Mouse (Mus musculus) gastrocnemius, postnatal 14 days (tissue): Measurements from ENCODE around the gene Gxylt2. TPM values are rescaled to one million over a fixed set of nuclear protein-coding genes. Genes with fewer than 3 reads are reported as not detected.
A peak's percentile ranks its signal among the peaks of the same experiment; 100 is the strongest.

Source experiments
- DNase-seq: peaks from one replicate; pipeline ENCODE4 v3.0.0; 2021; ENCODE audit warnings: mixed read lengths
- intact Hi-C: fragments of 180-260 bp; cut with DNase I; formaldehyde crosslinking; loops from one replicate; pipeline ENCODE4 v1.15.1; 2025; ENCODE audit warnings: low total_unique reads
- total RNA-seq, 2 experiments: library from RNA; stranded (reverse); gene quantifications; 2 replicates each; pipeline ENCODE4 v1.2.3; 2021

Gene Gxylt2
- total RNA-seq, 2 experiments from 2014 or later: 1.6 to 3.3 TPM

GRCm38 (mm10) chr6:100831751-100832150 is 127.2 kb downstream of the Gxylt2 start:
- no peak for DNase-seq
- intact Hi-C loops: no loop called here

GRCm38 (mm10) chr6:100833355-100833754 is 128.8 kb downstream of the Gxylt2 start, which contains the start of gene Ppp4r2:
TSS of gene Ppp4r2 (plus strand) at chr6:100833622.
- peak; percentile 92 for DNase-seq
- intact Hi-C loops: no loop called here

- intact Hi-C loops: no loop called here
- peak; percentile 42 for DNase-seq
These were observed 129.4 kb downstream of the Gxylt2 start for GRCm38 (mm10) chr6:100833811-100834481.

- no peak for DNase-seq
- intact Hi-C loops: no loop called here
These were observed 130.1 kb downstream of the Gxylt2 start for GRCm38 (mm10) chr6:100834489-100835160.

GRCm38 (mm10) chr6:100845058-100845457 is 140.5 kb downstream of the Gxylt2 start:
- intact Hi-C loops: no loop called here
- DNase-seq: no peak

DNA sequence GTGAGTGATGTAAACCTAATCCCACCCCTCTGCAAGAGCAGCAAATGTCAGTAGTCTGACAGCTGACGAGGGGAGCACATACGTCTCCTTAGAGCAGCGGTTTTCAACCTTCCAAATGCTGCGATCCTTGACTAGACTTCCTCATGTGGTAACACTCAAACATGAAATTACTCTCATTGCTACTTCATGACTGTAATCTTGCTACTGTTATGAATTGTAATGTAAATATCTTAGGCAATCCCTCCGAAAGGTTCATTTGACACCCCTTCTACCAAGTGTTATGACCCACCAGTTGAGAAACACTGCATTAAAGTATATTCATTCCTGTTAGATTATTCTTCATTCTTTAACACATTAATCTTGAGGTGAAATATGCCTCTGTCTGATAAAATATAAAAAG is 142.7 kb downstream of the Gxylt2 start:
- DNase-seq: no peak
- intact Hi-C loops: no loop called here

DNA sequence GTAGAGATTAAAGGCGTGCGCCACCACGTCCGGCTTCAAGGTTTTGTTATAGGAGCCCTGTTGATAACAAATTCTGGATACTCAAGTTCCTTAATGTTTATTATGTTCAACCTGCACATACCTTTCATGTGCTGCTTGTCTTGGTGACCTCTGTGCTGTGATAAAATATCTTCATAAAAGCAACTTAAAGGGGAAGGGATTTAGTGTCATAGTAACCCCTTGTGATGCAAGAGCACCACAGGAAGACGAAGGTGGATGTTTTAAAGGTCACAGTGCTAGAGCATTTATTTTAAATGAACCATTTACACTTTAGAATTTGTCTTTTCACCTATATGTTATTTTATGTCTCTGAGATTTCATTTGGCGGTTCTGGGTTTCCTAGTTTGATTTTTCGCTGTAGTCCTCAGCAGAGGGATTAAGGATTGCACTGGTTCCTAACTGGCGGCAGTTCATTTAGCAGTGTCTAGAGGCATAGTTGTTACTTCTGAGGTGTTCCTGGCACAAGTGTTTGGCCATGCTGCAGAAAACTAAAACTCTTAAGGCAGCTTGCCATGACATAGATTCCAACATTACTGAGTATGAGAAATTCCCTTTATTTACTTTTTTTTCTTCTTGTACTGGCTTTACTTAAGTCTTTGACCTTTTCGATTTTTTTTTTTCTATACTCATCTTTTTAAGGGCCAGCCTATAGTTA is 144.3 kb downstream of the Gxylt2 start:
- DNase-seq: no peak
- intact Hi-C loops: no loop called here

- intact Hi-C loops: no loop called here
- no peak for DNase-seq
These were observed 146.1 kb downstream of the Gxylt2 start for GRCm38 (mm10) chr6:100850671-100851081.

DNA sequence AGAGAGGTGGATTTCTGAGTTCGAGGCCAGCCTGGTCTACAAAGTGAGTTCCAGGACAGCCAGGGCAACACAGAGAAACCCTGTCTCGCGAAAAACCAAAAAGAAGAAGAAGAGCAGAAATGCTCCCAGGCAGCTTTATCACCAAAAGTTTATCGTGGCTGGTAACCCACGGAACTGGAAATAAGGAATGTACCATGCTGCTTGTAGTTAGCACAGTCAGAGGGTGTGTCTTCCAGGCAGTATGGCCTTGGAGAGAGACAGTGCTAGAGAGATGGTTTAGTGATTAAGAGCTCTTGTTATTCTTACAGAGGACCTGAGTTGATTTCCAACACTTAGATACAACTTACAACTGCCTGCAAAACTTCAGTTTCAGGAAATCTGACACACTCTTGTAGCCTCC is 146.5 kb downstream of the Gxylt2 start:
- no peak for DNase-seq
- intact Hi-C loops: no loop called here

Other genes starting within 250 kb of the Gxylt2 start
- gene Shq1, start 33.6 kb upstream of the Gxylt2 start, total RNA-seq: 1 to 10 TPM; 1.4 to 2.1 TPM
- gene Ppp4r2, start 128.9 kb downstream of the Gxylt2 start, total RNA-seq: 10 to 100 TPM; 49.5 to 52.7 TPM